Mouse (Mus musculus) CH12.LX (cell line): ENCODE data around the gene Trim56. TPM values are rescaled to one million over a fixed set of nuclear protein-coding genes. Genes with fewer than 3 reads are reported as not detected.
"Not testable (repeated sequence)": the region's sequence is repeated elsewhere in the genome, so short reads cannot be mapped to it uniquely, and the experiment has no call there.

Source experiments
- DNase-seq: peaks from one replicate; pipeline ENCODE4 v3.0.0-alpha.2; 2013; ENCODE audit errors: extremely low read depth
- H3K27ac ChIP-seq: 2 replicates; pipeline ENCODE4 v1.5.1; 2012; ENCODE audit warnings: low read depth, mild to moderate bottlenecking, control low read depth, moderate library complexity; ENCODE audit not compliant: insufficient read depth
- H3K27me3 ChIP-seq: replicated peaks from 2 replicates; pipeline ENCODE3; 2012; ENCODE audit warnings: inconsistent platforms
- H3K36me3 ChIP-seq, 2 experiments: replicated peaks in 1 of 2; 2 replicates each; pipeline versions ENCODE3 to v1.6.1; 2012; ENCODE audit warnings: inconsistent platforms in 1 of 2, low read length in 1 of 2, mild to moderate bottlenecking in 1 of 2, mixed read lengths in 1 of 2, moderate library complexity in 1 of 2; ENCODE audit not compliant: control insufficient read depth in 1 of 2, insufficient read depth in 1 of 2
- H3K4me1 ChIP-seq, 2 experiments: 2 replicates each; pipeline ENCODE4 v1.6.1; 2012; ENCODE audit warnings: inconsistent platforms in 1 of 2, moderate library complexity in 1 of 2; ENCODE audit not compliant: insufficient read depth in 2 of 2, control insufficient read depth in 1 of 2
- H3K4me2 ChIP-seq: 2 replicates; pipeline ENCODE4 v1.6.1; 2012; ENCODE audit warnings: low read depth, mild to moderate bottlenecking, control low read depth; ENCODE audit not compliant: poor library complexity, insufficient read depth, severe bottlenecking
- H3K4me3 ChIP-seq, 3 experiments: fragments of 150-350 bp in 1 of 3; sonication (generic) in 1 of 3; replicated peaks in 1 of 3; 2 replicates each; pipeline versions ENCODE3 to v1.5.1; 2011 to 2012; ENCODE audit warnings: low read depth in 2 of 3, low read length in 2 of 3, mild to moderate bottlenecking in 2 of 3, moderate library complexity in 2 of 3, control low read depth in 1 of 3, improper control_type of control experiment in 1 of 3, inconsistent platforms in 1 of 3, mixed read lengths in 1 of 3; ENCODE audit not compliant: poor library complexity in 1 of 3
- H3K79me2 ChIP-seq: replicated peaks from 2 replicates; pipeline ENCODE4 v1.6.1; 2012; ENCODE audit warnings: mild to moderate bottlenecking, moderate library complexity; ENCODE audit not compliant: control insufficient read depth, poor library complexity, insufficient read depth, severe bottlenecking; ENCODE audit errors: extremely low read depth
- H3K9ac ChIP-seq: 2 replicates; pipeline ENCODE4 v1.6.1; 2012; ENCODE audit warnings: low read depth, mild to moderate bottlenecking, control low read depth, moderate library complexity; ENCODE audit not compliant: insufficient read depth
- H3K9me3 ChIP-seq: replicated peaks from 2 replicates; pipeline ENCODE3; 2012; ENCODE audit warnings: low read length, inconsistent platforms, mixed read lengths
- E2F4 ChIP-seq: IDR thresholded peaks from 2 replicates; pipeline ENCODE4 v1.6.1; 2011; ENCODE audit warnings: low read depth, low read length, improper control_type of control experiment; ENCODE audit not compliant: insufficient replicate concordance
- ETS1 ChIP-seq: conservative IDR thresholded peaks from 2 replicates; pipeline ENCODE4 v1.6.1; 2012; ENCODE audit warnings: low read depth, mild to moderate bottlenecking, inconsistent platforms, low read length, improper control_type of control experiment, moderate library complexity
- HCFC1 ChIP-seq: IDR thresholded peaks from 2 replicates; pipeline ENCODE4 v1.6.1; 2012; ENCODE audit warnings: low read depth, mild to moderate bottlenecking, inconsistent platforms, low read length, improper control_type of control experiment
- IRF4 ChIP-seq: IDR thresholded peaks from 2 replicates; pipeline ENCODE4 v1.6.1; 2014; ENCODE audit warnings: low read depth, mild to moderate bottlenecking, inconsistent platforms, low read length, improper control_type of control experiment
- KAT2A ChIP-seq: IDR thresholded peaks from 2 replicates; pipeline ENCODE4 v1.6.1; 2012; ENCODE audit warnings: low read length, improper control_type of control experiment, inconsistent platforms; ENCODE audit not compliant: insufficient replicate concordance
- NELFE ChIP-seq: IDR thresholded peaks from 2 replicates; pipeline ENCODE4 v1.6.1; 2011; ENCODE audit warnings: low read depth, low read length, improper control_type of control experiment
- ZC3H11A ChIP-seq: IDR thresholded peaks from 2 replicates; pipeline ENCODE4 v1.6.1; 2012; ENCODE audit warnings: low read depth, mild to moderate bottlenecking, inconsistent platforms, low read length, improper control_type of control experiment
- ZKSCAN1 ChIP-seq: IDR thresholded peaks from 2 replicates; pipeline ENCODE4 v1.6.1; 2012; ENCODE audit warnings: low read depth, inconsistent platforms, low read length, improper control_type of control experiment, borderline replicate concordance
- ZNF384 ChIP-seq: IDR thresholded peaks from 2 replicates; pipeline ENCODE4 v1.6.1; 2012; ENCODE audit warnings: low read depth, low read length, improper control_type of control experiment, inconsistent platforms
- dilution Hi-C: fragments of 300-500 bp; cut with MboI; formaldehyde crosslinking; loops from 2 replicates; pipeline ENCODE4 v1.14.3; 2020; ENCODE audit warnings: low sequenced_read_pairs; ENCODE audit not compliant: extremely low pct_unique_long_range_greater_than_20kb, extremely low pct_ligation_motif_present
- in situ Hi-C: fragments of 300-500 bp; cut with MboI; formaldehyde crosslinking; loops from 3 replicates; pipeline ENCODE4 v1.14.3; 2019; ENCODE audit warnings: low sequenced_read_pairs, low pct_ligation_motif_present, low pct_unique_long_range_greater_than_20kb, mixed read lengths
- polyA plus RNA-seq: library from polyadenylated mRNA; unstranded; fragments of >175 nt; gene quantifications from 2 replicates; pipeline ENCODE4 v1.2.1, GENCODE M21; 2012; ENCODE audit warnings: low read depth; ENCODE audit not compliant: insufficient read length
- total RNA-seq, 2 experiments: library from RNA; depleted of rRNA; stranded (reverse); fragments of 300-350 nt in 1 of 2; fragments of >200 nt in 1 of 2; gene quantifications; 2 replicates each; pipeline ENCODE4 v1.2.3; 2012 to 2014

The Trim56 gene
- total and polyA plus RNA-seq, 3 experiments, result 7.6 to 12.9 (median 11.2) TPM

DNA sequence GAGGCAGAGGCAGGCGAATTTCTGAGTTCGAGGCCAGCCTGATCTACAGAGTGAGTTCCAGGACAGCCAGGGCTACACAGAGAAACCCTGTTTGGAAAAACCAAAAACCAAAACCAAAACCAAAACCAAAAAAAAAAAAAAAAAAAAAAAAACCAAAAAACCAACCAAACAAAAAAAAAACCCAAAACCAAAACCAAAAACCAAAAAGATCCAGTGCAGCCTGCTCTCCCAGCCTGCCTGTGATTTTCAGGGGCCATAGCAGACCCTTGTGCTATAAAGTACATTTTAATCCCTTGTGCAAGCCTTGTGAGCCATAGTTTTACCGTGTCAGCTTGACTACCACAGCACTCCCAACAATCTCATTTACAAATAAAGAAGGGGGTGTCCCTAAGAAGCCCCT is 2.0 kb upstream of the Trim56 start:
- H3K9ac ChIP-seq, DNase-seq, H3K27ac ChIP-seq, H3K4me3 ChIP-seq, dilution Hi-C loops, H3K27me3 ChIP-seq, H3K79me2 ChIP-seq: not testable (repeated sequence)
- Histone ChIP-seq H3K4me1 (peaks cover 10 to 47% of the 10 kb centered on the region in 2 experiments), H3K4me2 (peak overlapping the region; percentile 53; the same call in 1 of the 2 replicates), H3K9me3 (peaks cover 15% of the 10 kb centered on the region), H3K36me3 (peaks cover 22% of the 10 kb centered on the region in 2 experiments)
- in situ Hi-C loops, result loop anchor here (10.0 kb wide), 3 partner anchors 53 to 193 kb away; partner anchors contain the start of gene Vgf
- peak; percentile 94 for TF ChIP-seq ZNF384
- TF ChIP-seq IRF4, result 0 out of 2 replicates have a peak, but pooled peaks have one; percentile 38
- TF ChIP-seq ETS1, result peak; percentile 40; the same call in 1 of the 2 replicates

GRCm38 (mm10) chr5:137116987-137117386 is 978 bp upstream of the Trim56 start:
- in situ Hi-C loops, result loop anchor here (10.0 kb wide), 3 partner anchors 52 to 192 kb away; partner anchors contain the start of gene Vgf
- H3K4me3 ChIP-seq, result no peak overlapping the region
- peaks cover 10 to 38% of the 10 kb centered on the region in 2 experiments for H3K4me1 ChIP-seq
- TF ChIP-seq HCFC1 (no peak), ZNF384 (peak; percentile 73)
- H3K4me2 ChIP-seq, result no peak overlapping the region
- H3K9ac ChIP-seq, result no peak overlapping the region
- dilution Hi-C loops, result no loop called here
- H3K27ac ChIP-seq, result peak overlapping the region; percentile 75; the same call in 1 of the 2 replicates
- H3K9me3 ChIP-seq, result peaks cover 22% of the 10 kb centered on the region
- DNase-seq, result no peak
- peaks cover 29 to 30% of the 10 kb centered on the region in 2 experiments for H3K36me3 ChIP-seq
- no peaks in the 10 kb centered on the region for H3K27me3 ChIP-seq
- H3K79me2 ChIP-seq, result peaks cover 7% of the 10 kb centered on the region

- H3K79me2 ChIP-seq, result peaks cover 7% of the 10 kb centered on the region
- H3K4me1 ChIP-seq, result peaks cover 5 to 26% of the 10 kb centered on the region in 2 experiments
- H3K27ac ChIP-seq, result peak overlapping the region; percentile 75
- H3K4me2 ChIP-seq, result peak overlapping the region; percentile 85
- no peaks in the 10 kb centered on the region for H3K27me3 ChIP-seq
- peaks cover 37% of the 10 kb centered on the region for H3K9me3 ChIP-seq
- DNase-seq, result no peak
- TF ChIP-seq ZKSCAN1 (no peak), E2F4 (no peak), KAT2A (no peak), NELFE (no peak), ZC3H11A (no peak)
- in situ Hi-C loops, result loop anchor here (10.0 kb wide), 3 partner anchors 50 to 190 kb away; partner anchors contain the start of gene Vgf
- H3K9ac ChIP-seq, result peak overlapping the region; percentile 91
- H3K36me3 ChIP-seq, result peaks cover 36 to 49% of the 10 kb centered on the region in 2 experiments
- peak overlapping the region; percentile 62 to 83 (median 72) for H3K4me3 ChIP-seq
- dilution Hi-C loops, result no loop called here
Observed at GRCm38 (mm10) chr5:137114891-137115561, 983 bp downstream of the Trim56 start.
